Mouse (Mus musculus) stomach, postnatal 0 days (tissue): ENCODE data around the gene Retreg3.

Source experiments
- CTCF ChIP-seq: IDR thresholded peaks from 2 replicates; pipeline ENCODE4 v1.5.1; 2016; ENCODE audit warnings: antibody characterized with exemption, low read depth, mild to moderate bottlenecking, moderate library complexity
- EP300 ChIP-seq: optimal IDR thresholded peaks from 2 replicates; pipeline ENCODE3; 2016; ENCODE audit warnings: antibody characterized with exemption

- no peak for TF ChIP-seq EP300
- no peak for TF ChIP-seq CTCF
These were observed 29.7 kb upstream of the Retreg3 start for GRCm38 (mm10) chr11:101149178-101150105.
